Mouse (Mus musculus): ENCODE data around the gene H2-M5.

- TF ChIP-seq GATA1 (IDR thresholded peaks at IDR 0.05; ENCODE audit: low read length), result no peak
- TF ChIP-seq TAL1 (IDR thresholded peaks at IDR 0.05; ENCODE audit: low read length), result no peak
Observed at GRCm38 (mm10) chr17:37029162-37029561, 39.8 kb upstream of the H2-M5 start.
